Mouse (Mus musculus): ENCODE measurements at regions not wholly inside any gene's neighbourhood (a gene's known extent, or its start where the extent isn't known, plus 50 kb on each side); places are given as distances from the start of the nearest gene placed in this dataset.

GRCm38 (mm10) chr2:178709192-178709881 lies 279.0 kb downstream of the Cdh26 start:
- Histone ChIP-seq H3K27ac (no peak overlapping the region), H3K36me3 (replicated peaks) (no peaks in the 10 kb centered on the region), H3K9me3 (no peaks in the 10 kb centered on the region), H3K4me3 (no peak overlapping the region), H3K27me3 (ENCODE audit: poor library complexity, severe bottlenecking) (peaks cover 11% of the 10 kb centered on the region; the same call in 1 of the 2 replicates), H3K4me1 (peaks cover 31% of the 10 kb centered on the region)
- WGBS = 91% methylated on average over 5 of the region's 5 CpGs
- DNase-seq (ENCODE audit: extremely low spot score, low spot score) = no peak

GRCm38 (mm10) chr2:178710001-178710400 lies 279.7 kb downstream of the Cdh26 start:
- H3K36me3 ChIP-seq (replicated peaks) = no peaks in the 10 kb centered on the region
- peaks cover 11% of the 10 kb centered on the region; the same call in 1 of the 2 replicates for H3K27me3 ChIP-seq (ENCODE audit: poor library complexity, severe bottlenecking)
- H3K4me3 ChIP-seq = no peak overlapping the region
- WGBS = 88% methylated on average over 3 of the region's 3 CpGs
- peaks cover 37% of the 10 kb centered on the region for H3K4me1 ChIP-seq
- H3K9me3 ChIP-seq = no peaks in the 10 kb centered on the region
- H3K27ac ChIP-seq = no peak overlapping the region
- DNase-seq (ENCODE audit: extremely low spot score, low spot score) = no peak

- Histone ChIP-seq H3K27me3 (ENCODE audit: poor library complexity, severe bottlenecking) (peaks cover 11% of the 10 kb centered on the region; the same call in 1 of the 2 replicates), H3K4me3 (no peak overlapping the region), H3K27ac (peak overlapping the region; percentile 51; the same call in 1 of the 2 replicates), H3K4me1 (peaks cover 48% of the 10 kb centered on the region), H3K9me3 (no peaks in the 10 kb centered on the region), H3K36me3 (replicated peaks) (no peaks in the 10 kb centered on the region)
- DNase-seq (ENCODE audit: extremely low spot score, low spot score) = no peak
- 41% methylated on average over 5 of the region's 5 CpGs for WGBS
Measured at GRCm38 (mm10) chr2:178711587-178712080, 281.3 kb downstream of the Cdh26 start.

- H3K27ac ChIP-seq = peak overlapping the region; percentile 51; the same call in 1 of the 2 replicates
- peaks cover 48% of the 10 kb centered on the region for H3K4me1 ChIP-seq
- no peaks in the 10 kb centered on the region for H3K9me3 ChIP-seq
- no peaks in the 10 kb centered on the region for H3K36me3 ChIP-seq (replicated peaks)
- no peak for DNase-seq (ENCODE audit: extremely low spot score, low spot score)
- peaks cover 11% of the 10 kb centered on the region; the same call in 1 of the 2 replicates for H3K27me3 ChIP-seq (ENCODE audit: poor library complexity, severe bottlenecking)
- no peak overlapping the region for H3K4me3 ChIP-seq
- WGBS = 59% methylated on average over 9 of the region's 9 CpGs
Measured at GRCm38 (mm10) chr2:178712391-178712892, 282.1 kb downstream of the Cdh26 start.

- Histone ChIP-seq H3K4me3 (no peak overlapping the region), H3K36me3 (replicated peaks) (no peaks in the 10 kb centered on the region), H3K4me1 (peaks cover 48% of the 10 kb centered on the region), H3K27ac (peak overlapping the region; percentile 56), H3K9me3 (no peaks in the 10 kb centered on the region), H3K27me3 (ENCODE audit: poor library complexity, severe bottlenecking) (no peaks in the 10 kb centered on the region)
- WGBS = 73% methylated on average over 5 of the region's 5 CpGs
- DNase-seq (ENCODE audit: extremely low spot score, low spot score) = no peak
Measured at GRCm38 (mm10) chr2:178715500-178716245, 285.3 kb downstream of the Cdh26 start.

GRCm38 (mm10) chr2:178718048-178718447 lies 287.7 kb downstream of the Cdh26 start:
- Histone ChIP-seq H3K4me3 (no peak overlapping the region), H3K27me3 (ENCODE audit: poor library complexity, severe bottlenecking) (no peaks in the 10 kb centered on the region), H3K4me1 (peaks cover 25% of the 10 kb centered on the region), H3K27ac (no peak overlapping the region), H3K36me3 (replicated peaks) (no peaks in the 10 kb centered on the region), H3K9me3 (no peaks in the 10 kb centered on the region)
- 85% methylated on average over 5 of the region's 5 CpGs for WGBS
- no peak for DNase-seq (ENCODE audit: extremely low spot score, low spot score)

GRCm38 (mm10) chr2:178723455-178723854 lies 293.1 kb downstream of the Cdh26 start:
- Histone ChIP-seq H3K27ac (no peak overlapping the region), H3K4me3 (no peak overlapping the region), H3K36me3 (replicated peaks) (no peaks in the 10 kb centered on the region), H3K4me1 (peaks cover 17% of the 10 kb centered on the region), H3K27me3 (ENCODE audit: poor library complexity, severe bottlenecking) (no peaks in the 10 kb centered on the region), H3K9me3 (no peaks in the 10 kb centered on the region)
- DNase-seq (ENCODE audit: extremely low spot score, low spot score) = no peak
- 66% methylated on average over 3 of the region's 3 CpGs for WGBS

GRCm38 (mm10) chr2:178724228-178724627 lies 293.9 kb downstream of the Cdh26 start:
- DNase-seq (ENCODE audit: extremely low spot score, low spot score) = no peak
- WGBS = 12% methylated on average over 5 of the region's 5 CpGs

GRCm38 (mm10) chr2:178727930-178728793 lies 297.8 kb downstream of the Cdh26 start:
- DNase-seq (ENCODE audit: extremely low spot score, low spot score) = peak; percentile 38
- Histone ChIP-seq H3K9me3 (no peaks in the 10 kb centered on the region), H3K36me3 (replicated peaks) (no peaks in the 10 kb centered on the region), H3K4me3 (peak overlapping the region; percentile 32), H3K27ac (peak overlapping the region; percentile 73), H3K27me3 (ENCODE audit: poor library complexity, severe bottlenecking) (peaks cover 7% of the 10 kb centered on the region; the same call in 1 of the 2 replicates), H3K4me1 (peaks cover 28% of the 10 kb centered on the region)
- 2% methylated on average over 17 of the region's 17 CpGs for WGBS

More at GRCm38 (mm10) chr2:178724228-178724627, 293.9 kb downstream of the Cdh26 start:
- no peak overlapping the region for H3K4me3 ChIP-seq
- H3K4me1 ChIP-seq = peaks cover 24% of the 10 kb centered on the region
- H3K27ac ChIP-seq = no peak overlapping the region
- peaks cover 2% of the 10 kb centered on the region; the same call in 1 of the 2 replicates for H3K27me3 ChIP-seq (ENCODE audit: poor library complexity, severe bottlenecking)
- H3K9me3 ChIP-seq = no peaks in the 10 kb centered on the region
- no peaks in the 10 kb centered on the region for H3K36me3 ChIP-seq (replicated peaks)

- 9% methylated on average over 7 of the region's 7 CpGs for WGBS
- Histone ChIP-seq H3K36me3 (replicated peaks) (no peaks in the 10 kb centered on the region), H3K27me3 (ENCODE audit: poor library complexity, severe bottlenecking) (peaks cover 7% of the 10 kb centered on the region; the same call in 1 of the 2 replicates), H3K9me3 (no peaks in the 10 kb centered on the region), H3K4me3 (peak overlapping the region; percentile 32), H3K27ac (peak overlapping the region; percentile 73), H3K4me1 (peaks cover 28% of the 10 kb centered on the region)
- DNase-seq (ENCODE audit: extremely low spot score, low spot score) = no peak
Measured at GRCm38 (mm10) chr2:178728794-178729120, 298.4 kb downstream of the Cdh26 start.

- WGBS = 10% methylated on average over 2 of the region's 2 CpGs
- no peak overlapping the region for H3K27ac ChIP-seq
- DNase-seq (ENCODE audit: extremely low spot score, low spot score) = no peak
- no peaks in the 10 kb centered on the region for H3K36me3 ChIP-seq (replicated peaks)
- H3K27me3 ChIP-seq (ENCODE audit: poor library complexity, severe bottlenecking) = no peaks in the 10 kb centered on the region
- no peaks in the 10 kb centered on the region for H3K9me3 ChIP-seq
- H3K4me1 ChIP-seq = no peaks in the 10 kb centered on the region
- no peak overlapping the region for H3K4me3 ChIP-seq
Measured at GRCm38 (mm10) chr2:178735099-178735498, 304.8 kb downstream of the Cdh26 start.

- WGBS = 80% methylated on average over 4 of the region's 4 CpGs
- Histone ChIP-seq H3K4me3 (no peak overlapping the region), H3K9me3 (no peaks in the 10 kb centered on the region), H3K27ac (no peak overlapping the region), H3K36me3 (replicated peaks) (no peaks in the 10 kb centered on the region), H3K4me1 (peaks cover 15% of the 10 kb centered on the region), H3K27me3 (ENCODE audit: poor library complexity, severe bottlenecking) (no peaks in the 10 kb centered on the region)
- no peak for DNase-seq (ENCODE audit: extremely low spot score, low spot score)
Measured at GRCm38 (mm10) chr2:178744617-178745016, 314.3 kb downstream of the Cdh26 start.
